In the genomic region with DNA sequence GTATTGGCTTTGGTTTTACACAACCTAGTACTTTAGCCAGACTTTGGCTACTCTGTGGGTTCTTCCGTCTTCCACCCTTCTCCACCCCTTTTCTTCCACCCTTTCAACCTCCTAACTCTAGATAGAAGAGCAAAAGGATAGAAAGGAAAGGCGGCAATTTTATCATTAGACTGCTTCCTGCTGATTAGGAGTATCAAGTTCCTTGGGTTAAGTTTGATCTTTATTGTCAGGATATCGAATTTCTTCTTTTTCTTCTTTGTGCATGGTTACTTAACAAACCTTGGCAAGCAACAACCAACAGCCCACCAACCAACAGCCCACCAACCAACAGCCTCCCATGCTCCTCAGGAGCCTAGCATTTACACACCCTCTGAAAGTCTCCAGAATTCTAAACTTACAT, we compare ENCODE assay signal across 16 mouse cellular contexts.
"Had no signal": no experiment of that assay in that cellular context is flagged by ENCODE, and none has a peak within 500 bp of the region (broad histone marks: within the 10 kb centered on the region; RNA-seq: fewer than 3 reads in every experiment).

No protein-coding gene starts in this region.

- H3K36me3 ChIP-seq: stomach, embryonic 15.5 days had no signal

- H3K27me3 ChIP-seq: neural tube, embryonic 13.5 days; neural tube, embryonic 15.5 days; stomach, embryonic 15.5 days had no signal

- DNase-seq: retina, postnatal 1 day; right cerebral cortex, adult 18-20 months; right cerebral cortex, postnatal 14 days; right cerebral cortex, postnatal 25 days; right cerebral cortex, postnatal 4 days; spleen, adult 18-20 months; thymus, adult 18-20 months; thymus, adult 2 months; thymus, postnatal 14 days; thymus, postnatal 25 days; thymus, postnatal 36 days; thymus, postnatal 4 days had no signal

- H3K4me2 ChIP-seq: neural tube, embryonic 13.5 days; neural tube, embryonic 15.5 days; stomach, embryonic 15.5 days had no signal

- H3K27ac ChIP-seq: neural tube, embryonic 13.5 days; neural tube, embryonic 15.5 days; stomach, embryonic 15.5 days; stomach, postnatal 0 days had no signal

- H3K9ac ChIP-seq: neural tube, embryonic 13.5 days; neural tube, embryonic 15.5 days; stomach, embryonic 15.5 days had no signal

- H3K9me3 ChIP-seq: neural tube, embryonic 13.5 days; neural tube, embryonic 15.5 days; stomach, embryonic 15.5 days had no signal

- H3K4me3 ChIP-seq: neural tube, embryonic 13.5 days; neural tube, embryonic 15.5 days; stomach, embryonic 15.5 days had no signal

- H3K4me1 ChIP-seq: neural tube, embryonic 13.5 days; neural tube, embryonic 15.5 days; stomach, embryonic 15.5 days had no signal
